Mouse (Mus musculus): ENCODE measurements around the gene Stub1. TPM values are rescaled to one million over a fixed set of nuclear protein-coding genes. Genes with fewer than 3 reads are reported as not detected.
A peak's percentile ranks its signal among the peaks of the same experiment; 100 is the strongest.

The Stub1 gene
- 10 to 100 TPM; 85.4 to 86.0 TPM for total RNA-seq (2021)
- long read RNA-seq, experiment 1, transcript Stub1-207 (7 exons, 1,341 nt): minor isoform, 20 of 201 reads
- long read RNA-seq, experiment 1, transcript Stub1-201 (7 exons, 1,803 nt): major isoform, 140 of 201 reads
- long read RNA-seq, experiment 1, partial matches to known transcripts: 19 of 201 reads
- long read RNA-seq, experiment 1, other reads (novel, unspliced or antisense): 17 of 201 reads
- long read RNA-seq, experiment 2, transcript Stub1-201 (7 exons, 1,803 nt): major isoform, 161 of 280 reads
- long read RNA-seq, experiment 2, transcript Stub1-207 (7 exons, 1,341 nt): minor isoform, 25 of 280 reads
- long read RNA-seq, experiment 2, partial matches to known transcripts: 36 of 280 reads
- long read RNA-seq, experiment 2, other reads (novel, unspliced or antisense): 53 of 280 reads

- intact Hi-C loops (cut with DNase I): loop anchor here (2.0 kb wide), 1 partner anchor 42 kb away; the partner anchor contains the start of gene Mettl26
- DNase-seq: peak; percentile 89 to 93
Measured at GRCm38 (mm10) chr17:25833291-25833663, at the start of gene Stub1. Stub1 (minus strand) TSS chr17:25833404.

GRCm38 (mm10) chr17:25882306-25882705, 49.1 kb upstream of the Stub1 start:
- intact Hi-C loops (cut with DNase I): no loop called here

GRCm38 (mm10) chr17:25881691-25882090, 48.5 kb upstream of the Stub1 start:
- intact Hi-C loops (cut with DNase I): no loop called here
- DNase-seq: no peak

More at GRCm38 (mm10) chr17:25882306-25882705, 49.1 kb upstream of the Stub1 start:
- DNase-seq: no peak

- no peak for DNase-seq
- intact Hi-C loops (cut with DNase I): no loop called here
Measured at GRCm38 (mm10) chr17:25880913-25881641, 47.9 kb upstream of the Stub1 start.

GRCm38 (mm10) chr17:25880196-25880910, 47.1 kb upstream of the Stub1 start, which contains the start of gene Wfikkn1:
Wfikkn1 (minus strand) TSS chr17:25880858.
- intact Hi-C loops (cut with DNase I): no loop called here
- DNase-seq: no peak

GRCm38 (mm10) chr17:25879750-25880149, 46.5 kb upstream of the Stub1 start:
- DNase-seq: no peak
- intact Hi-C loops (cut with DNase I): no loop called here

- DNase-seq: no peak
- intact Hi-C loops (cut with DNase I): no loop called here
Measured at GRCm38 (mm10) chr17:25879261-25879660, 46.1 kb upstream of the Stub1 start.

- no peak for DNase-seq
- intact Hi-C loops (cut with DNase I): no loop called here
Measured at GRCm38 (mm10) chr17:25878611-25879180, 45.5 kb upstream of the Stub1 start.

- no peak for DNase-seq
- intact Hi-C loops (cut with DNase I): no loop called here
Measured at GRCm38 (mm10) chr17:25877741-25878610, 44.8 kb upstream of the Stub1 start.

- intact Hi-C loops (cut with DNase I): no loop called here
- no peak for DNase-seq
Measured at GRCm38 (mm10) chr17:25877025-25877424, 43.8 kb upstream of the Stub1 start.

GRCm38 (mm10) chr17:25876347-25876915, 43.2 kb upstream of the Stub1 start:
- intact Hi-C loops (cut with DNase I): no loop called here
- no peak for DNase-seq

- intact Hi-C loops (cut with DNase I): loop anchor here (2.0 kb wide), 1 partner anchor 43 kb away; the partner anchor contains the start of gene Stub1
- peak; percentile 81 to 84 for DNase-seq
Measured at GRCm38 (mm10) chr17:25875171-25876136, 42.2 kb upstream of the Stub1 start.

GRCm38 (mm10) chr17:25874721-25875170, 41.5 kb upstream of the Stub1 start, which contains the start of gene Mettl26:
Mettl26 (plus strand) TSS chr17:25875074.
- DNase-seq: peak; percentile 89 to 96
- intact Hi-C loops (cut with DNase I): loop anchor here (2.0 kb wide), 1 partner anchor 42 kb away; the partner anchor contains the start of gene Stub1

- DNase-seq: no peak
- intact Hi-C loops (cut with DNase I): loop anchor here (2.0 kb wide), 1 partner anchor 41 kb away; the partner anchor contains the start of gene Stub1
Measured at GRCm38 (mm10) chr17:25874148-25874720, 41.0 kb upstream of the Stub1 start.

- intact Hi-C loops (cut with DNase I): loop anchor here (2.0 kb wide), 1 partner anchor 41 kb away; the partner anchor contains the start of gene Stub1
- no peak for DNase-seq
Measured at GRCm38 (mm10) chr17:25873405-25874147, 40.4 kb upstream of the Stub1 start.

- intact Hi-C loops (cut with DNase I): no loop called here
- DNase-seq: no peak
Measured at GRCm38 (mm10) chr17:25872676-25873075, 39.5 kb upstream of the Stub1 start.
